Mouse (Mus musculus): ENCODE results near the gene Usp17lb. TPM values are rescaled to one million over a fixed set of nuclear protein-coding genes. Genes with fewer than 3 reads are reported as not detected.
"Not testable (repeated sequence)": the region's sequence is repeated elsewhere in the genome, so short reads cannot be mapped to it uniquely, and the experiment has no call there.

The Usp17lb gene
- not detected in 2 replicates for polyA plus RNA-seq (2015; fragmentation: Nextera tagmentation; extraction: Ambion mirVana)

GRCm38 (mm10) chr7:104842503-104842902 lies at the start of gene Usp17lb:
Gene Usp17lb (minus strand): TSS chr7:104842603.
- no peaks in the 10 kb centered on the region for H3K27me3 ChIP-seq
- no peaks in the 10 kb centered on the region for H3K9me3 ChIP-seq (replicated peaks)
- no peak within 1 kb of the TSS for H3K9ac ChIP-seq
- WGBS (ENCODE audit: insufficient replicate concordance): 56% methylated on average over 1 of the region's 1 CpGs
- no peak within 1 kb of the TSS for H3K4me2 ChIP-seq
- no peak within 1 kb of the TSS for H3K27ac ChIP-seq (replicated peaks)
- no peak within 1 kb of the TSS for H3K4me3 ChIP-seq (replicated peaks)
- ATAC-seq (ENCODE audit: insufficient read depth): no peak
- H3K36me3 ChIP-seq (replicated peaks): no peaks in the 10 kb centered on the region
- H3K4me1 ChIP-seq (replicated peaks): no peaks in the 10 kb centered on the region

GRCm38 (mm10) chr7:104877731-104878130 lies 35.3 kb upstream of the Usp17lb start, which contains the start of gene Olfr665:
Gene Olfr665 (plus strand): TSS chr7:104878031.
- H3K4me2 ChIP-seq: no peak within 1 kb of the TSS
- H3K4me1 ChIP-seq (replicated peaks): no peaks in the 10 kb centered on the region
- no peaks in the 10 kb centered on the region for H3K9me3 ChIP-seq (replicated peaks)
- no peak within 1 kb of the TSS for H3K9ac ChIP-seq
- no peak within 1 kb of the TSS for H3K27ac ChIP-seq (replicated peaks)
- WGBS (ENCODE audit: insufficient replicate concordance): 20% methylated on average over 1 of the region's 1 CpGs
- no peaks in the 10 kb centered on the region for H3K27me3 ChIP-seq
- no peaks in the 10 kb centered on the region for H3K36me3 ChIP-seq (replicated peaks)
- no peak for ATAC-seq (ENCODE audit: insufficient read depth)
- no peak within 1 kb of the TSS for H3K4me3 ChIP-seq (replicated peaks)

- H3K27me3 ChIP-seq: no peaks in the 10 kb centered on the region
- H3K4me2 ChIP-seq: no peak overlapping the region
- no peak overlapping the region for H3K27ac ChIP-seq (replicated peaks)
- H3K4me3 ChIP-seq (replicated peaks): no peak overlapping the region
- WGBS (ENCODE audit: insufficient replicate concordance): 54% methylated on average over 3 of the region's 3 CpGs
- no peaks in the 10 kb centered on the region for H3K36me3 ChIP-seq (replicated peaks)
- no peaks in the 10 kb centered on the region for H3K9me3 ChIP-seq (replicated peaks)
- H3K4me1 ChIP-seq (replicated peaks): no peaks in the 10 kb centered on the region
- no peak overlapping the region for H3K9ac ChIP-seq
- ATAC-seq (ENCODE audit: insufficient read depth): no peak
Observed at GRCm38 (mm10) chr7:104861381-104861780, 19.0 kb upstream of the Usp17lb start.

- H3K27ac ChIP-seq (replicated peaks): no peak overlapping the region
- 36% methylated on average over 1 of the region's 1 CpGs for WGBS (ENCODE audit: insufficient replicate concordance)
- no peak for ATAC-seq (ENCODE audit: insufficient read depth)
Observed at GRCm38 (mm10) chr7:104857683-104858082, 15.3 kb upstream of the Usp17lb start.

GRCm38 (mm10) chr7:104856709-104857108 lies 14.3 kb upstream of the Usp17lb start, which contains the start of gene Usp17la:
Gene Usp17la (plus strand): TSS chr7:104857009.
- H3K4me2 ChIP-seq; H3K27ac ChIP-seq (replicated peaks); H3K9me3 ChIP-seq (replicated peaks); H3K4me1 ChIP-seq (replicated peaks); H3K27me3 ChIP-seq; H3K4me3 ChIP-seq (replicated peaks); H3K9ac ChIP-seq; ATAC-seq (ENCODE audit: insufficient read depth); H3K36me3 ChIP-seq (replicated peaks): not testable (repeated sequence)
- WGBS (ENCODE audit: insufficient replicate concordance): 47% methylated on average over 2 of the region's 2 CpGs

More at GRCm38 (mm10) chr7:104857683-104858082, 15.3 kb upstream of the Usp17lb start:
- no peak overlapping the region for H3K9ac ChIP-seq
- no peaks in the 10 kb centered on the region for H3K27me3 ChIP-seq
- H3K9me3 ChIP-seq (replicated peaks): no peaks in the 10 kb centered on the region
- H3K4me1 ChIP-seq (replicated peaks): no peaks in the 10 kb centered on the region
- H3K36me3 ChIP-seq (replicated peaks): no peaks in the 10 kb centered on the region
- H3K4me3 ChIP-seq (replicated peaks): no peak overlapping the region
- no peak overlapping the region for H3K4me2 ChIP-seq

GRCm38 (mm10) chr7:104855248-104855750 lies 12.9 kb upstream of the Usp17lb start:
- H3K36me3 ChIP-seq (replicated peaks): no peaks in the 10 kb centered on the region
- H3K9ac ChIP-seq: no peak overlapping the region
- H3K27me3 ChIP-seq: no peaks in the 10 kb centered on the region
- 52% methylated on average over 3 of the region's 3 CpGs for WGBS (ENCODE audit: insufficient replicate concordance)
- H3K9me3 ChIP-seq (replicated peaks): no peaks in the 10 kb centered on the region
- H3K4me1 ChIP-seq (replicated peaks): no peaks in the 10 kb centered on the region
- no peak overlapping the region for H3K4me2 ChIP-seq
- no peak overlapping the region for H3K27ac ChIP-seq (replicated peaks)
- no peak overlapping the region for H3K4me3 ChIP-seq (replicated peaks)
- ATAC-seq (ENCODE audit: insufficient read depth): no peak

- not testable (repeated sequence) for H3K27ac ChIP-seq (replicated peaks); H3K4me2 ChIP-seq; H3K4me3 ChIP-seq (replicated peaks); H3K4me1 ChIP-seq (replicated peaks); H3K9ac ChIP-seq; H3K36me3 ChIP-seq (replicated peaks); H3K9me3 ChIP-seq (replicated peaks); H3K27me3 ChIP-seq; ATAC-seq (ENCODE audit: insufficient read depth)
- 70% methylated on average over 2 of the region's 2 CpGs for WGBS (ENCODE audit: insufficient replicate concordance)
Observed at GRCm38 (mm10) chr7:104851546-104851945, 9.1 kb upstream of the Usp17lb start.

- Histone ChIP-seq H3K4me2 (no peak overlapping the region), H3K27ac (replicated peaks) (no peak overlapping the region), H3K9ac (no peak overlapping the region), H3K4me1 (replicated peaks) (no peaks in the 10 kb centered on the region), H3K36me3 (replicated peaks) (no peaks in the 10 kb centered on the region), H3K27me3 (no peaks in the 10 kb centered on the region), H3K9me3 (replicated peaks) (no peaks in the 10 kb centered on the region), H3K4me3 (replicated peaks) (no peak overlapping the region)
- WGBS (ENCODE audit: insufficient replicate concordance): 48% methylated on average over 1 of the region's 1 CpGs
- ATAC-seq (ENCODE audit: insufficient read depth): no peak
Observed at GRCm38 (mm10) chr7:104843731-104844287, 1.4 kb upstream of the Usp17lb start.

- not testable (repeated sequence) for H3K4me3 ChIP-seq (replicated peaks); H3K9me3 ChIP-seq (replicated peaks); H3K36me3 ChIP-seq (replicated peaks); ATAC-seq (ENCODE audit: insufficient read depth); H3K4me2 ChIP-seq; H3K9ac ChIP-seq; H3K4me1 ChIP-seq (replicated peaks); H3K27ac ChIP-seq (replicated peaks); H3K27me3 ChIP-seq
- 49% methylated on average over 8 of the region's 8 CpGs for WGBS (ENCODE audit: insufficient replicate concordance)
Observed at GRCm38 (mm10) chr7:104810335-104810734, 32.1 kb downstream of the Usp17lb start.

GRCm38 (mm10) chr7:104790796-104791195 lies 51.6 kb downstream of the Usp17lb start:
- WGBS (ENCODE audit: insufficient replicate concordance): 49% methylated on average over 1 of the region's 1 CpGs
- no peaks in the 10 kb centered on the region for H3K36me3 ChIP-seq (replicated peaks)
- H3K9me3 ChIP-seq (replicated peaks): no peaks in the 10 kb centered on the region
- H3K9ac ChIP-seq: no peak overlapping the region
- no peak for ATAC-seq (ENCODE audit: insufficient read depth)
- H3K4me1 ChIP-seq (replicated peaks): no peaks in the 10 kb centered on the region
- H3K4me3 ChIP-seq (replicated peaks): no peak overlapping the region
- H3K4me2 ChIP-seq: no peak overlapping the region
- H3K27me3 ChIP-seq: no peaks in the 10 kb centered on the region
- H3K27ac ChIP-seq (replicated peaks): no peak overlapping the region
